Mouse (Mus musculus): Measurements from ENCODE around the gene Sfn. TPM values are rescaled to one million over a fixed set of nuclear protein-coding genes. Genes with fewer than 3 reads are reported as not detected.

The Sfn gene
- polyA plus RNA-seq, 1 experiment from 2014 or later, result 355 TPM

DNA sequence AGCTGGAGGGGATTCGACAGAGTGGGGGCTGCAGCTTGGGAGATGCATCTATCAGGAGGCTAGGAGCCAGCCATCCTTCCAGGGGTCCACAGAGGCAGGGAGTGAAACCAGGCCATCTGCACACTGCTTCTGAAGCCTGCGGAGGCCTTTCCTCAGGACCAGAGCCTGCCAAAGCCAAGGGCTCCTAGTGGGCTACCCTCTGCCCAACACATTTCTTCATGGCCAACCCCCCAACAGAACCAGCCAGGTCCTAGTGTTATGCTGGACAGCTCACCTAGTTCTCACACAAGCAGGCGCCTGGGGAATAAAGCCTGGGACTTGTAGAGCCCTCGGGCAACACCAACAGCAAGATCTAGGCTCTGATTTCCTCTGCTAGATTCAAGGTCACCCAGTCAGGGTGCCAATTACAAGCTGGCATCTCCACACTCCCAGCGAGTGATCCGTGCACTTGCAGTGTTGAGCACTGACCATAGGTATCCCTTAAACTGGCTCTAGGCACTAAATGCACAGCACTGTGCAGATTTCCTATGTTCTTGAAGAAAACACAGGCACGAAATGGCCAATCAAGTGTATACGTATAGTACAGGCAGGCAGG is 28.5 kb upstream of the Sfn start:
- no peak overlapping the region for H3K4me3 ChIP-seq (ENCODE audit: low read depth, low read length)
- WGBS, result 89% methylated on average over 8 of the region's 8 CpGs
- no peak for DNase-seq (ENCODE audit: low spot score)

DNA sequence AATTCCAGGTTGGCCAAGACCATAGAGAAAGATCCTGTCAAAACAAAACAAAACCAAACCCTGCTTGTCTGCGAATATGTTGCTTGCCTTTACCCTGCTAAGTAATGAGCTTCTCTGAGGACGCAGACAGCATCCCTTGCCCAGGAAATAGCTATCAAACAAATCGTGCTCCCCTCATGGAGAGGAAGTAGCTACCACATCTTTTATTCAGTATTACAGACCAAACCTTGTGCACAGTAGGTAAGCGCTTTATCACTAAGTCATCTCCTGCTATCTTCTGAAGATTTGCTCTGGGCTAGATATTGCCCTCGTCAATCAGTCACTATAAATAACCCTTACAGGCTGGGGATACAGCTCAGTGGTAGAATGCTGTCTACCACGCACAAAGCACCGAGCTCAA is 27.2 kb upstream of the Sfn start:
- H3K4me3 ChIP-seq (ENCODE audit: low read depth, low read length), result no peak overlapping the region
- no peak overlapping the region for H3K9ac ChIP-seq (ENCODE audit: low read length)
- H3K27me3 ChIP-seq (ENCODE audit: control insufficient read depth, insufficient read depth, low read length), result no peaks in the 10 kb centered on the region
- H3K4me1 ChIP-seq (replicated peaks; ENCODE audit: control insufficient read depth, insufficient read depth), result 0 out of 2 replicates have a peak, but pooled peaks cover 3% of the 10 kb centered on the region
- peaks cover 6% of the 10 kb centered on the region; the same call in 1 of the 2 replicates for H3K36me3 ChIP-seq (ENCODE audit: control insufficient read depth, insufficient read depth, low read length)
- TF ChIP-seq EP300 (optimal IDR thresholded peaks at IDR 0.05) (no peak), CTCF (IDR thresholded peaks at IDR 0.05; ENCODE audit: low read depth) (no peak)
- ATAC-seq (ENCODE audit: low FRiP score, low TSS enrichment), result no peak
- WGBS, result 77% methylated on average over 7 of the region's 7 CpGs
- no peak overlapping the region for H3K4me2 ChIP-seq (replicated peaks; ENCODE audit: low read depth)
- no peak for DNase-seq (ENCODE audit: low spot score)
- H3K27ac ChIP-seq (replicated peaks), result no peak overlapping the region
- no peaks in the 10 kb centered on the region for H3K9me3 ChIP-seq (ENCODE audit: control insufficient read depth, low read length)

More for the DNA sequence above, 28.5 kb upstream of the Sfn start:
- Histone ChIP-seq H3K27ac (replicated peaks) (no peak overlapping the region), H3K27me3 (ENCODE audit: control insufficient read depth, insufficient read depth, low read length) (no peaks in the 10 kb centered on the region), H3K4me1 (replicated peaks; ENCODE audit: control insufficient read depth, insufficient read depth) (0 out of 2 replicates have a peak, but pooled peaks cover 3% of the 10 kb centered on the region), H3K36me3 (ENCODE audit: control insufficient read depth, insufficient read depth, low read length) (peaks cover 6% of the 10 kb centered on the region; the same call in 1 of the 2 replicates), H3K4me2 (replicated peaks; ENCODE audit: low read depth) (no peak overlapping the region), H3K9ac (ENCODE audit: low read length) (no peak overlapping the region), H3K9me3 (ENCODE audit: control insufficient read depth, low read length) (no peaks in the 10 kb centered on the region)
- no peak for ATAC-seq (ENCODE audit: low FRiP score, low TSS enrichment)
- TF ChIP-seq CTCF (IDR thresholded peaks at IDR 0.05; ENCODE audit: low read depth) (no peak), EP300 (optimal IDR thresholded peaks at IDR 0.05) (no peak)

DNA sequence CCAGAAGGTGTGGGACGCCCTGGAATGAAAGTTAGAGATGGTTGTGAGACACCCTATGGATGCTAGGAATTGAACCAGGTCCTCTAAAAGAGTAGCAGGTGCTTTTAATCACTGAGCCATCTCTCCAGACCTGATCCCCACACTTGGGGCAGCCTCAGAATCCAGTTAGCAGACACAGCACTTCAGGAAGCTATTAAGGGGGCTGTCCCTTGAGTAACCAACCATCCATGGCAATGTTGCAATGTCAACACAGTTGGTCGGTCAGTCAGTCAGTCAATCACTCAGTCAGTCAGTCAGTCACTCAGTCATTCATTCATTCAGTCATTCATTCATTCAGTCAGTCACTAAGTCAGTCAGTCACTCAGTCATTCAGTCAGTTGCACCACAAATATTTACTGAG is 26.5 kb upstream of the Sfn start:
- TF ChIP-seq CTCF (IDR thresholded peaks at IDR 0.05; ENCODE audit: low read depth), result no peak
- TF ChIP-seq EP300 (optimal IDR thresholded peaks at IDR 0.05), result no peak
- Histone ChIP-seq H3K4me2 (replicated peaks; ENCODE audit: low read depth) (no peak overlapping the region), H3K36me3 (ENCODE audit: control insufficient read depth, insufficient read depth, low read length) (peaks cover 6% of the 10 kb centered on the region; the same call in 1 of the 2 replicates), H3K9ac (ENCODE audit: low read length) (no peak overlapping the region), H3K27me3 (ENCODE audit: control insufficient read depth, insufficient read depth, low read length) (no peaks in the 10 kb centered on the region), H3K4me1 (replicated peaks; ENCODE audit: control insufficient read depth, insufficient read depth) (0 out of 2 replicates have a peak, but pooled peaks cover 3% of the 10 kb centered on the region), H3K4me3 (ENCODE audit: low read depth, low read length) (no peak overlapping the region), H3K9me3 (ENCODE audit: control insufficient read depth, low read length) (no peaks in the 10 kb centered on the region), H3K27ac (replicated peaks) (no peak overlapping the region)
- DNase-seq (ENCODE audit: low spot score), result no peak
- no peak for ATAC-seq (ENCODE audit: low FRiP score, low TSS enrichment)
- WGBS, result 84% methylated on average over 2 of the region's 2 CpGs

DNA sequence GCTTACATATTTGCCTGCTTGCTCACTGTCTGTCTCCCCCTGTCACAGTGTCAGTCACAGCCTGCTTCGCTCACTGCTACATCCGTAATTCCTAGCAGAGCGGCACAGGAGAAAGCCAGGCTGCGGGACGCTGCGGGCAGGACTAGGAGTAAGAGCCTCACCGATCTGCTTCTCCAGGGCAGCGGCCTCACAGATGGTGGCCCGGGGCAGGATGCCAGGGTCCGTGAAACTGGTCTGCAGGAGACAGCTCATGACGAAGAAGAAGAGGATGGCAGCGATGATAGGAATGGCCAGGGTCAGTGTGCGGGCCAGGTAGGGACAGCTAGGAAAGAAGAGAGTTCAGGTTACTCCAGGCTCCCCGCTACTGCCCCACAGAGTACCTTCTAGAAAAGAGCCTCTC is 25.1 kb upstream of the Sfn start:
- no peaks in the 10 kb centered on the region for H3K9me3 ChIP-seq (ENCODE audit: control insufficient read depth, low read length)
- H3K4me1 ChIP-seq (replicated peaks; ENCODE audit: control insufficient read depth, insufficient read depth), result no peaks in the 10 kb centered on the region
- WGBS, result 92% methylated on average over 14 of the region's 14 CpGs
- peaks cover 6% of the 10 kb centered on the region; the same call in 1 of the 2 replicates for H3K36me3 ChIP-seq (ENCODE audit: control insufficient read depth, insufficient read depth, low read length)
- no peak overlapping the region for H3K4me3 ChIP-seq (ENCODE audit: low read depth, low read length)
- no peaks in the 10 kb centered on the region for H3K27me3 ChIP-seq (ENCODE audit: control insufficient read depth, insufficient read depth, low read length)
- TF ChIP-seq CTCF (IDR thresholded peaks at IDR 0.05; ENCODE audit: low read depth), result no peak
- no peak for TF ChIP-seq EP300 (optimal IDR thresholded peaks at IDR 0.05)
- no peak overlapping the region for H3K9ac ChIP-seq (ENCODE audit: low read length)
- H3K27ac ChIP-seq (replicated peaks), result no peak overlapping the region
- ATAC-seq (ENCODE audit: low FRiP score, low TSS enrichment), result no peak
- no peak overlapping the region for H3K4me2 ChIP-seq (replicated peaks; ENCODE audit: low read depth)
- no peak for DNase-seq (ENCODE audit: low spot score)

DNA sequence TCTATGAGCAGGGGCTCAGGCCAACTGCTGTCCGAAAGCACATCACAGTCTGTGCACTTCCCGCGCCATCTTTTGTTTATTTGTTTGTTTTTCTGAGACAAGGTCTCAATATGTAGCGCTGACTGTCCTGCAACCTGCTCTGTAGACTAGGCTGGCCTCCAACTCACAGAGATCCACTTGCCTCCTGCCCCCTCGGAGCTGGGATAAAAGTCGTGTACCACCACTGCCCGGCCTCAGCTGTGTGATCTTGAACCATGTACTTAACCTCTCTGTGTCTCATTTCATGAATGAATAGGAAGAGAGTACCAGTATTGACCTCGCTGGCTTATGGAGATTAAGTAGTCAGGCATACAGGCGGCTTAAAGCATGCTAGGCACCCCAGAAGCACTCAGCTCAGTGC is 24.7 kb upstream of the Sfn start:
- 91% methylated on average over 9 of the region's 9 CpGs for WGBS
- H3K4me2 ChIP-seq (replicated peaks; ENCODE audit: low read depth), result no peak overlapping the region
- no peak for DNase-seq (ENCODE audit: low spot score)
- no peak overlapping the region for H3K27ac ChIP-seq (replicated peaks)
- no peaks in the 10 kb centered on the region for H3K9me3 ChIP-seq (ENCODE audit: control insufficient read depth, low read length)
- H3K27me3 ChIP-seq (ENCODE audit: control insufficient read depth, insufficient read depth, low read length), result no peaks in the 10 kb centered on the region
- H3K4me3 ChIP-seq (ENCODE audit: low read depth, low read length), result no peak overlapping the region
- no peak for ATAC-seq (ENCODE audit: low FRiP score, low TSS enrichment)
- H3K9ac ChIP-seq (ENCODE audit: low read length), result no peak overlapping the region
- H3K36me3 ChIP-seq (ENCODE audit: control insufficient read depth, insufficient read depth, low read length), result peaks cover 6% of the 10 kb centered on the region; the same call in 1 of the 2 replicates
- TF ChIP-seq CTCF (IDR thresholded peaks at IDR 0.05; ENCODE audit: low read depth) (no peak), EP300 (optimal IDR thresholded peaks at IDR 0.05) (no peak)
- H3K4me1 ChIP-seq (replicated peaks; ENCODE audit: control insufficient read depth, insufficient read depth), result no peaks in the 10 kb centered on the region

DNA sequence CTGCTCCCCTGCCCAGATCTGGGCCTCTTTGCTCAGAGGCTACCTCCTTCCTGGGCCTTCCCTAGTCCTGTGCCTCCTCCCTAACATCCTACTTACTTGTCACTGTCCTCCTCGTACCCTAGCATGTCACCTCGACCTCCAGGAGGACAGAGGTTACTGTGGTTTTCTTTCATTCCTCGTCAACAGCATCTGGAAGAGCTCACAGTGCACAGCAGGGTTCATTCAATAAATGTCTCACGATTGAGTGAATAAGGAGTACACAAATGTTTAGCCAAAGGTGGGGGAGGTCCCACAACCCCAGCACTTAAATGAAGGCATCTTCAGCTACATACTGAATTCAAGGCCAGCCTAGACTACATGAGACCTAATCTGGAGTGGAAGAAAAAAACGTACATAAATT is 24.3 kb upstream of the Sfn start:
- 0 out of 2 replicates have a peak overlapping the region, but pooled peaks have one; percentile 4 for H3K9ac ChIP-seq (ENCODE audit: low read length)
- peak overlapping the region; percentile 63 for H3K27ac ChIP-seq (replicated peaks)
- H3K36me3 ChIP-seq (ENCODE audit: control insufficient read depth, insufficient read depth, low read length), result peaks cover 6% of the 10 kb centered on the region; the same call in 1 of the 2 replicates
- H3K4me1 ChIP-seq (replicated peaks; ENCODE audit: control insufficient read depth, insufficient read depth), result no peaks in the 10 kb centered on the region
- ATAC-seq (ENCODE audit: low FRiP score, low TSS enrichment) (peak; percentile 56; the same call in 1 of the 2 replicates), DNase-seq (ENCODE audit: low spot score) (no peak)
- H3K4me2 ChIP-seq (replicated peaks; ENCODE audit: low read depth), result no peak overlapping the region
- WGBS, result 65% methylated on average over 5 of the region's 5 CpGs
- no peaks in the 10 kb centered on the region for H3K9me3 ChIP-seq (ENCODE audit: control insufficient read depth, low read length)
- no peak overlapping the region for H3K4me3 ChIP-seq (ENCODE audit: low read depth, low read length)
- TF ChIP-seq CTCF (IDR thresholded peaks at IDR 0.05; ENCODE audit: low read depth) (no peak), EP300 (optimal IDR thresholded peaks at IDR 0.05) (no peak)
- no peaks in the 10 kb centered on the region for H3K27me3 ChIP-seq (ENCODE audit: control insufficient read depth, insufficient read depth, low read length)

Data from stomach, postnatal 0 days (tissue).